Mouse (Mus musculus) kidney, adult 2 months (tissue): ENCODE results near the gene Dok1. TPM values are rescaled to one million over a fixed set of nuclear protein-coding genes. Genes with fewer than 3 reads are reported as not detected.

Source experiments
- DNase-seq: peaks from one replicate; pipeline ENCODE4 v3.0.0; 2021
- H3K27ac ChIP-seq: fragments of 200-500 bp; 2 replicates; pipeline ENCODE4 v1.5.1; 2012; ENCODE audit warnings: low read depth, low read length, control low read depth, inconsistent platforms; ENCODE audit not compliant: insufficient read depth
- H3K27me3 ChIP-seq: fragments of 200-500 bp; replicated peaks from 2 replicates; pipeline ENCODE4 v1.6.1; 2012; ENCODE audit warnings: mild to moderate bottlenecking, moderate library complexity, low read length, inconsistent platforms; ENCODE audit not compliant: control insufficient read depth, insufficient read depth
- H3K36me3 ChIP-seq: fragments of 200-500 bp; 2 replicates; pipeline ENCODE4 v1.6.1; 2012; ENCODE audit warnings: mild to moderate bottlenecking, moderate library complexity, low read length, inconsistent platforms; ENCODE audit not compliant: control insufficient read depth, insufficient read depth
- H3K4me1 ChIP-seq: fragments of 200-500 bp; 2 replicates; pipeline ENCODE4 v1.6.1; 2011; ENCODE audit warnings: low read length; ENCODE audit not compliant: control insufficient read depth, insufficient read depth
- H3K4me3 ChIP-seq: fragments of 200-500 bp; 2 replicates; pipeline ENCODE4 v1.5.1; 2011; ENCODE audit warnings: mild to moderate bottlenecking, low read depth, low read length, control low read depth; ENCODE audit not compliant: insufficient read depth
- CTCF ChIP-seq: fragments of 200-500 bp; conservative IDR thresholded peaks from 2 replicates; pipeline ENCODE4 v1.5.1; 2011; ENCODE audit warnings: low read depth, mild to moderate bottlenecking, control low read depth, low read length, moderate library complexity, mixed read lengths; ENCODE audit not compliant: insufficient read depth, insufficient read length
- POLR2A ChIP-seq: fragments of 200-500 bp; IDR thresholded peaks from one replicate; pipeline ENCODE4 v1.6.1; 2011; ENCODE audit warnings: low read depth, low read length, control low read depth
- WGBS: fragments of 180-500 bp; shearing (Covaris S2); methylation state at CpG from one replicate; pipeline ENCODE4 v1.1.7; 2018; 5-methylcytosine and 5-hydroxymethylcytosine counted together
- polyA plus RNA-seq: library from polyadenylated mRNA; depleted of rRNA; stranded (reverse); fragments of >200 nt; gene quantifications from 2 replicates; pipeline ENCODE4 v1.2.3, GENCODE M21; 2012

Gene Dok1
- polyA plus RNA-seq, 1 experiment: 4.3 TPM

- no peaks in the 10 kb centered on the region for H3K27me3 ChIP-seq
- TF ChIP-seq POLR2A (no peak), CTCF (no peak)
- no peak for DNase-seq
- WGBS: 80% methylated on average over 10 of the region's 10 CpGs
- H3K27ac ChIP-seq: no peak overlapping the region
- H3K36me3 ChIP-seq: no peaks in the 10 kb centered on the region
- H3K4me1 ChIP-seq: no peaks in the 10 kb centered on the region
- no peak overlapping the region for H3K4me3 ChIP-seq
Measured at GRCm38 (mm10) chr6:83005444-83006011, 27.7 kb downstream of the Dok1 start.

GRCm38 (mm10) chr6:83004872-83005271, 28.4 kb downstream of the Dok1 start:
- Histone ChIP-seq H3K4me3 (no peak overlapping the region), H3K27ac (no peak overlapping the region), H3K4me1 (no peaks in the 10 kb centered on the region), H3K27me3 (no peaks in the 10 kb centered on the region), H3K36me3 (no peaks in the 10 kb centered on the region)
- peak; percentile 51 for DNase-seq
- TF ChIP-seq CTCF (no peak), POLR2A (no peak)
- 48% methylated on average over 7 of the region's 7 CpGs for WGBS

GRCm38 (mm10) chr6:83004309-83004708, 29.0 kb downstream of the Dok1 start:
- Histone ChIP-seq H3K27me3 (no peaks in the 10 kb centered on the region), H3K27ac (no peak overlapping the region), H3K36me3 (no peaks in the 10 kb centered on the region), H3K4me3 (no peak overlapping the region), H3K4me1 (no peaks in the 10 kb centered on the region)
- WGBS: 79% methylated on average over 2 of the region's 2 CpGs
- TF ChIP-seq POLR2A (no peak), CTCF (no peak)
- no peak for DNase-seq

- TF ChIP-seq POLR2A (no peak), CTCF (no peak)
- DNase-seq: no peak
- Histone ChIP-seq H3K4me1 (no peaks in the 10 kb centered on the region), H3K27me3 (no peaks in the 10 kb centered on the region), H3K4me3 (no peak overlapping the region), H3K36me3 (no peaks in the 10 kb centered on the region), H3K27ac (no peak overlapping the region)
- 94% methylated on average over 5 of the region's 5 CpGs for WGBS
Measured at GRCm38 (mm10) chr6:83003850-83004249, 29.4 kb downstream of the Dok1 start.

GRCm38 (mm10) chr6:83003082-83003481, 30.2 kb downstream of the Dok1 start:
- Histone ChIP-seq H3K27me3 (no peaks in the 10 kb centered on the region), H3K4me1 (no peaks in the 10 kb centered on the region), H3K36me3 (no peaks in the 10 kb centered on the region), H3K4me3 (no peak overlapping the region), H3K27ac (no peak overlapping the region)
- TF ChIP-seq POLR2A (no peak), CTCF (no peak)
- no peak for DNase-seq
- WGBS: 95% methylated on average over 1 of the region's 1 CpGs

- Histone ChIP-seq H3K36me3 (no peaks in the 10 kb centered on the region), H3K27me3 (no peaks in the 10 kb centered on the region), H3K4me1 (no peaks in the 10 kb centered on the region), H3K4me3 (no peak overlapping the region), H3K27ac (no peak overlapping the region)
- DNase-seq: no peak
- TF ChIP-seq CTCF (no peak), POLR2A (no peak)
- WGBS: 71% methylated on average over 8 of the region's 8 CpGs
Measured at GRCm38 (mm10) chr6:82999986-83000385, 33.3 kb downstream of the Dok1 start.

GRCm38 (mm10) chr6:82998326-82998725, 34.9 kb downstream of the Dok1 start:
- Histone ChIP-seq H3K36me3 (no peaks in the 10 kb centered on the region), H3K4me1 (no peaks in the 10 kb centered on the region), H3K27me3 (no peaks in the 10 kb centered on the region), H3K4me3 (no peak overlapping the region), H3K27ac (peak overlapping the region; percentile 70; the same call in 1 of the 2 replicates)
- DNase-seq: no peak
- WGBS: 77% methylated on average over 4 of the region's 4 CpGs
- no peak for TF ChIP-seq POLR2A
- peak; percentile 17; the same call in 1 of the 2 replicates for TF ChIP-seq CTCF

GRCm38 (mm10) chr6:82997511-82998102, 35.7 kb downstream of the Dok1 start:
- Histone ChIP-seq H3K4me3 (no peak overlapping the region), H3K36me3 (no peaks in the 10 kb centered on the region), H3K27ac (peak overlapping the region; percentile 72), H3K4me1 (no peaks in the 10 kb centered on the region), H3K27me3 (no peaks in the 10 kb centered on the region)
- DNase-seq: peak; percentile 77
- no peak for TF ChIP-seq CTCF
- no peak for TF ChIP-seq POLR2A
- WGBS: 45% methylated on average over 7 of the region's 7 CpGs
